8 mouse cellular contexts compared by ENCODE assay signal in the genomic region with DNA sequence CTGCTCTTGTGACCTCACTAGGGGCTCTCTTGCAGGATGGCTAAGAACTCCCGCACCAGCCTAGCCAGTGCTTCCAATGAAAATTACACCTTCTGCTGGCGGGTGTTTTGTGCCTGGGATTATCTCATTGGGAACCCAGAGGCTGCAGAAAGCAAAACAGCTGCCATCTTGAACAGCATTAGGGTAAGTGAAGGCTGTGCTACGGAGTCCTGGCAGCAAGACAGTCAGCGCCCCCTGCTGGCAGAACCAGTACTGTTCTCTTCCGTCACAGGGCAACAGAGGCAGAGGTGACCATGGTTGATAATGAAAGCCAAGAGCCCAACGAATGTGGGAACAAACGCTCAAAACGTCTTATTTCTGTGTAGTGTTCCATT. TPM values are rescaled to one million over a fixed set of nuclear protein-coding genes. Genes with fewer than 3 reads are reported as not detected.
A peak's percentile ranks its signal among the peaks of the same experiment; 100 is the strongest.
DNase-seq lines count a peak whose midpoint lies in the region; ATAC-seq lines count a peak whose summit lies in the region.

No protein-coding gene starts in this region.

- H3K36me3 ChIP-seq in embryonic facial prominence, embryonic 11.5 days (replicated peaks; ENCODE audit: control insufficient read depth, insufficient read depth, low read depth, low read length), result no peaks in the 10 kb centered on the region

- no peak overlapping the region for H3K27ac ChIP-seq in embryonic facial prominence, embryonic 11.5 days (replicated peaks; ENCODE audit: low read depth, low read length)

- H3K9me3 ChIP-seq in embryonic facial prominence, embryonic 11.5 days (replicated peaks; ENCODE audit: control insufficient read depth, low read length), result no peaks in the 10 kb centered on the region

- no peak overlapping the region for H3K9ac ChIP-seq in embryonic facial prominence, embryonic 11.5 days (replicated peaks; ENCODE audit: low read length)

- DNase-seq in frontal cortex, postnatal 36 days (ENCODE audit: low spot score in 2 of 2), result peak; percentile 10 to 15
- DNase-seq in frontal cortex, postnatal 10 days (ENCODE audit: low spot score in 2 of 2), result no peak
- peak; percentile 72 to 76 for DNase-seq in B cell, adult 2 months
- DNase-seq in adrenal gland, postnatal 25 days, result peak; percentile 70
- peak; percentile 61 for DNase-seq in embryonic facial prominence, embryonic 11.5 days (ENCODE audit: low spot score)
- DNase-seq in kidney, postnatal 14 days, result peak; percentile 46
- DNase-seq in lung, postnatal 36 days, result peak; percentile 70
- peak; percentile 64 to 88 for DNase-seq in spleen, postnatal 4 days (ENCODE audit: low spot score in 2 of 2)

- ATAC-seq in embryonic facial prominence, embryonic 11.5 days (replicated peaks; ENCODE audit: insufficient number of reproducible peaks, low FRiP score, low TSS enrichment, low read depth), result no peak

- H3K4me3 ChIP-seq in embryonic facial prominence, embryonic 11.5 days (ENCODE audit: low read depth, low read length), result no peak overlapping the region

- no peaks in the 10 kb centered on the region; the same call in 1 of the 2 replicates for H3K4me1 ChIP-seq in embryonic facial prominence, embryonic 11.5 days (ENCODE audit: control insufficient read depth, insufficient read depth, low read length)

- WGBS in embryonic facial prominence, embryonic 11.5 days, result 62% methylated on average over 8 of the region's 8 CpGs

- H3K27me3 ChIP-seq in embryonic facial prominence, embryonic 11.5 days (ENCODE audit: control insufficient read depth, insufficient read depth, low read length), result no peaks in the 10 kb centered on the region

- H3K4me2 ChIP-seq in embryonic facial prominence, embryonic 11.5 days (ENCODE audit: low read depth, low read length), result no peak overlapping the region

RNA-seq across cellular contexts. Expression of a gene that starts 15.2 kb away (rescaled TPM):
- 0.27 TPM in 1 of 2 replicates, not detected in the other for total RNA-seq in adrenal gland, postnatal 25 days (2021)
- 1.1 and 1.5 TPM in 2 replicates for polyA plus RNA-seq in embryonic facial prominence, embryonic 11.5 days (2014; fragmentation: Nextera tagmentation; extraction: Ambion mirVana)

RNA-seq across cellular contexts. Expression of a gene that starts 31.9 kb away (rescaled TPM):
- total RNA-seq in adrenal gland, postnatal 25 days (2021), result 38.3 and 41.9 TPM in 2 replicates
- 19.2 and 19.5 TPM in 2 replicates for polyA plus RNA-seq in embryonic facial prominence, embryonic 11.5 days (2014; fragmentation: Nextera tagmentation; extraction: Ambion mirVana)

Comparison
In these comparisons a context has a peak if more than half of its experiments do, and no peak if none do; other contexts are left out.
1. DNase-seq: peak in frontal cortex, postnatal 36 days (2 of 2), B cell, adult 2 months (2 of 2), adrenal gland, postnatal 25 days (single experiment), embryonic facial prominence, embryonic 11.5 days (single experiment), kidney, postnatal 14 days (single experiment), lung, postnatal 36 days (single experiment) and spleen, postnatal 4 days (2 of 2); none in frontal cortex, postnatal 10 days (0 of 2).